Mouse (Mus musculus): ENCODE results near the gene Gm20219. TPM values are rescaled to one million over a fixed set of nuclear protein-coding genes. Genes with fewer than 3 reads are reported as not detected.
"Not testable (repeated sequence)": the region's sequence is repeated elsewhere in the genome, so short reads cannot be mapped to it uniquely, and the experiment has no call there.

Gene Gm20219
- total RNA-seq, 2 experiments from 2014 or later: 1.3 to 3.5 TPM

DNA sequence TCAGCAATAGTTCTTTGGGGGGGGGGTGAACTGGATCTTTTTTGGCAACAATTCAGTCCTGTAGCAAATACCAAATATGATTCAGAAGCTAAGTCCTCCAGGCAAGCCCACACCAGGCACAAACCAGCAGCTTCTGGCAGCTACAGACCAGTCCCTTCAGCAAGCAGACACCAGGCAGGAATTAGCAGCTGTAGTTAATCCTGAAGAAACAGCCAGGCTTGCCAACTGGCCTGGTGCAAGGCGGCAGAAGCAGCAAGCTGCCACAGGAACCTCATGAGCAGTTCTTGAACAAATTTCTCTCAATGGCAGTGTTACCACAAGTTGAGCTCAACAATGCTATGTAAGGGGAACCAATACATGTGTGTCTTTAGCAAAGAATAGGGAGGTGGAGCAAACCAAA is 31.4 kb downstream of the Gm20219 start:
- intact Hi-C loops (cut with DNase I): no loop called here
- no peak for DNase-seq (ENCODE audit: low spot score in 2 of 2)

DNA sequence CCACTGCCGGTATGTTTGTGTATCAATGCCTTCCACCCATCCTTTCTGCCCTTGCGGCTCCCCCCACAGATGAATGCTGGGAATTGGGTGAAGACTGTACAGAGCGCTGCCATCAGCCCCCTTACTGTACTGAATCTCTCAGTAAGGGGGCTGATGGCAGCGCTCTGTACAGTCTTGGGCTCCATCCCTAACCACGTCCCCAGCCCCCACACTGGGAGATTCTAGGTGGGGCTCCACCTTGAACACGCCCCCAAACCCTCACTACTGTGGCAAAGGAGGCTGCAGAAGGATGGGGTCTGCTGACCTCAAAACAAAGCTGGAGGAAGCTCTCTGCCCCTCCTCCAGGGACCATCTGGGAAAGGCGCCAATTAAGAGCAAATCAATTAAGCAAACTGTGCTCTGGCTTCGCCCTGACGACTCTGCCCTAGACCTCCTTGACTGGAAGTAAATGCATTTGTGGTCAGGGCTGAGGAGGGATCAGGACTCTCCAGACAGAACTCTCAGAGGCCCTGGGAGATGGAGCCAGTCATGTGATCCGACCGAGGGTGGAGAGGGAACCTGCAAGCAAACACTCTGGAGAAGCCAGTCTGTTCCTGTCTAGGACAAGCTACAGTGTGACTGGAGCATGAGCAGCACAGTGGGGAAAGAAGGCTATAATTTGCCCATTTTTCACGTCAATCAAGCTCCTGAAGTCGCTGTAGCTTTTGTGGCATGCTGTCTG is 38.3 kb downstream of the Gm20219 start:
- peak in 1 of 2 experiments; percentile 3 for DNase-seq (ENCODE audit: low spot score in 2 of 2)
- intact Hi-C loops (cut with DNase I): loop anchor here (2.0 kb wide), 1 partner anchor 17 kb away; no protein-coding TSS in a partner anchor

DNA sequence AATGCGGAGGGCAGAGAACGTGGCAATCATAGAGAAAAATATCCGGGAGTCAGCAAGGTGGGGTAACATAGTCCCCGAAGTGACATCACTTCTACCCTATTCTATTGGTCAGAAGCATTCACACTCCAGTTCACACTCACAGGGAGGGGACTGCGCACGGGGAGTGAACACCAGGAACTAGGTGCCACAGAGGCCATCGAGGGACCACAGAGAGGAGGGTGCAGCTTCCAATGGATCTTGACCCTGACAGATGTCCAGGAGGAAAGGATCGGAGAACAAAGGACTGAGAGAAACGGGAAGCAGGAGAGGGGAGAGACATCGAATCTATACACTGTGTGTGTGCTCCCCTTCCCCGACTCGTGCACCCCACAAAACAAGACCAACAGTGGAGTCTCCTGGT is 39.3 kb downstream of the Gm20219 start:
- intact Hi-C loops (cut with DNase I): no loop called here
- no peak for DNase-seq (ENCODE audit: low spot score in 2 of 2)

DNA sequence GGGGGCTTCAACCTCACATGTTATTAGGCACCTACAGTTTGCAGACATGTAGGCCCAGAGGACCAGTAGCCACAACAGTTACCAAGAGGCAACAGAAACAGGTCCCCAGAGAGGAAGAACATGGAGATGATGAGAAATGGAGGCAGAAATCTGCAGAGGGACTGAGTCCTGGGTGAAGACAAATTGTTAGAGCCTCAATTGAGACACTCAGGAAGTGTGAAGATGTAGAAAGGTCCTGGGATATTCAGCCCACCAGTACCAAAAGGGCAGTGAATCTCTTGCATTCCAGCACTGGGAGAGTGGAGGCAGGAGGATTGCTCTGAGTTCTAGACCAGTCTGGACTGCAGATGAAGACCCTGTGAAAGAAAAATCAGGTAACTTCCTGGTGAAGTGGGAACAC is 39.9 kb downstream of the Gm20219 start:
- peak in 1 of 2 experiments; percentile 2 for DNase-seq (ENCODE audit: low spot score in 2 of 2)
- intact Hi-C loops (cut with DNase I): no loop called here

DNA sequence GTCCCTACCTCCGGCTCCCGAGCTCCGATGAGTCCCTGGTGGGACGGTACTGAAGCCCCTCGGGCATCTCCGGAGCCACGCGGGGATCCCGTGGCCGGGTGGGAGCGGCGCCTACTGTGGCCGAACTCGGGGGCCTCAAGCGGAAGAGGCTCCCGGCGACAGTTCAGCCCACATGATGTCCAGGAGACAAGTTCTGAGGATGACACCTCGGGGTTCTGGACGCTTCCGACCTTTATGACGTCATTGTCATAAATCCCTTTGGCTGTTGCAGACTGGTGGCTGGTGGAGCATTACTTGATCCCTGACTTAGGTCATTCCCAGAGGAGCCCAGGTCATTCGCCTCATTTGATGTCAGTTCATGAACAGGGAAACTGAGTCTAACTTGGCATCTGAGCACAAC is 41.9 kb downstream of the Gm20219 start, which contains the start of gene Znrf4:
TSS of gene Znrf4 (minus strand) at position 122 of the 400 bp plus-strand sequence.
- peak in 1 of 2 experiments; percentile 3 for DNase-seq (ENCODE audit: low spot score in 2 of 2)
- intact Hi-C loops (cut with DNase I): no loop called here

DNA sequence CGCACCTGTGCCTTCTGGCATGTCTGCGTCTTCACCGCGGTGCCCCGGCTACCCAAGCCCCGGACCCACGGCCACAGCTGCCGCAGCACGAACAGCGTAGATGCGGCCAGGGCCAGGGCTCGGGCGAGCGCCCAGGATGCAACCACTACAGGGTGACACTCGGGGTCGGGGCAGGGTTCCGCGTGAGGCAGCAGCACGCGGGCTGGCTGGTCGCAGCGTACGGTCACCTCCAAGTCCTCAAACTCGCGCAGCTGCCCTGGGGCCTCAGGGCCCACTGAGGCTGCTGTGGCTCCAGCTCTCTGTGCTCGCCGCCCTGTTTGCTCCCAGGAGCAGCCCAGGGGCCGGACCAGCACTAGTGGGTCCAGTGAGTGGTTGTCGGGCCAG is 42.5 kb downstream of the Gm20219 start:
- intact Hi-C loops (cut with DNase I): no loop called here
- DNase-seq (ENCODE audit: low spot score in 2 of 2): peak in 1 of 2 experiments; percentile 4

DNA sequence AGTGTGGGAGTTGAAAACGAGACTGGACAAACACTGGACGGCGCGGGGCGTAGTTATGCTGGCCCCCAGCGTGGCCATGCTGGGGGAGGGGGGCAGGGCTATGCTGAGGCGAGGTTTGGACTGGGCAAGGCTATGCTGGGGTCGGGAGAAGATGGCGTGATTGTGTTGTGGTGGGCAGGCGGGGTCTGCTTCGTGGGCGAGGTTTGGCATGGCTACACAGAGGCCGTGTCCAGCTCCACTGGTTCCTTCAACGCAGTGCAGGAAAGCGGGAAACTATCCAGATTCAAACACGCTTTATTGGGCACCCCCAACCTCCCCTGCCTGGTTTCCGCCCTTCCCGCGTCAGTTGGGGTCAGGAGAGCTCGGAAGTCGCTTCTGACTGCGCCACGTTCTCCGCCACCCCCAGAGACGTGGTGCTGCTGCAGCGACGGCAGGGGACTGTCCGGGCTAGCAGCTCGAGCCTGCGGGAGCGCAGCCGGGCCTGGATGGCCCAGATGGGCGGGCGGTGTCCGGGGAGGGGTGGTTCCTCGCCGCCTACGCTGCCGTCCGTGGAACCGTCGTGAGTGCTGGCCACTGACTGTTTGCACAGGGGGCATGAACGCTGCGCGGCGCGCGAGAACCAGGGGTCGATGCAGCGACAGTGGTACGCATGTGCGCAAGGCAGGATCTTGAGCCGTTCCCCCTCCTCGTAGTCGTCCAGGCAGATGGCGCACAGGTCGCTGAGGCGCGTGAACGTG is 43.0 kb downstream of the Gm20219 start:
- intact Hi-C loops (cut with DNase I): no loop called here
- DNase-seq (ENCODE audit: low spot score in 2 of 2): no peak

DNA sequence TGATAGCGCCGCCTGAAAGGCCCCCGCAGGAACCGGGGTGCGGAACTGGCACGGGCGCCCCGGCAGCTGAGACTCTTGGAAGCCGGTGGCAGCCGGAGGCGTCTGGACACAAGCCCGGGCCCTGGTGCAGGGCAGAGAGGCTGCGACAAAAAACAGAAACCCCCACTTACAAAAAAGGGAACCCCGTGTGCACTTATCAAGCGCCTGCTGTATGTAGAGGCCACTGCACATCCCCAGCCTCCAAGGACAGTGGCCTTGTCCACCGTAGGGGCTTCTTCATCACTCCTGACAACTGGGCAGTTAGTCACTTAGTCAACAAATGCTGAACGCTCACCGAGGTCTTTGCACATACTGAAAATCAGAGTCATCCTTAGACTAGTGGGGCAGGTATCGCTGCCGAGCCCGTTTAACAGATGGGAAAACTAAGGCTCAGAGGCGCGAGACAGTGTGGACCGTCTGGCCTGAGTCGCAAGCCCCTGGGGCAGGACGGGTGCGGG is 43.7 kb downstream of the Gm20219 start:
- peak; percentile 25 to 61 for DNase-seq (ENCODE audit: low spot score in 2 of 2)
- intact Hi-C loops (cut with DNase I): no loop called here

DNA sequence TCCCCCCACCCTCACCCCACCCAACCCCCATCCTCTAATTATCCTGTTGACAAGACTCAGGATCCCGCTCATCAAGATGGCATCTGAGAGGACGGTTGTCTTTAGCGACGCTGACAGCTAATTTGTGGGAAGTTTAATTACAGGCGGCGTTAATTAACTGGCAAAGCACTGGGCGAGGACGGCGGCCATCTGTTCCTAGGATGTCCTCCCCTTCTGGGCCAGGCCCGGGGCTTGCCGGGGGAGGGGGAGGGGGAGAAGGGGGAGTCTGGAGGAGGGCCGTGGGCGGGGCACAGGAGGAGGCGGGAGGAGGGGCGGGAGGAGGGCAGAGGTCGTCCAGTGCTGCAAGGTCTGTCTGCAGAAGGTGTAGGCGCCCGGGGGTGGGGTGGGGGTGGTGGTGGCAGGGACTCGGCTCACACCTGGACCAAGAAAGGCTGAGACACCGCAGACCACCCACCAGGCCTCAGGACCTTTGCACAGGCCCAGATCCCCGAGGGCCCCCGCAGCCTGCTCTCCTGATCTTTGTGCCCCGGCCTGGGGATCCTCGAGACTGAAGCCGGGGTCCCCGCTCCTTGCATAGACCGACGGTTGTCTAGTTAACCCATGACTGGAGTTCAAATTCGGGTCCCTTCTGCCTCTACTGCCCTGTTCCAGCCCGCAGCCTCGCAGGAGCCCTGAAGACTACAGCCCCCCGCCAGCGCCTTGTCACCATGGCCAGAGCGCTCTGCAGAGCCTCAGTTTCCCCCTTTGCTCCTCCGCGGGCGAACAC is 44.3 kb downstream of the Gm20219 start:
- no peak for DNase-seq (ENCODE audit: low spot score in 2 of 2)
- intact Hi-C loops (cut with DNase I): loop anchor here (5.0 kb wide), 1 partner anchor 32 kb away; no protein-coding TSS in a partner anchor

DNA sequence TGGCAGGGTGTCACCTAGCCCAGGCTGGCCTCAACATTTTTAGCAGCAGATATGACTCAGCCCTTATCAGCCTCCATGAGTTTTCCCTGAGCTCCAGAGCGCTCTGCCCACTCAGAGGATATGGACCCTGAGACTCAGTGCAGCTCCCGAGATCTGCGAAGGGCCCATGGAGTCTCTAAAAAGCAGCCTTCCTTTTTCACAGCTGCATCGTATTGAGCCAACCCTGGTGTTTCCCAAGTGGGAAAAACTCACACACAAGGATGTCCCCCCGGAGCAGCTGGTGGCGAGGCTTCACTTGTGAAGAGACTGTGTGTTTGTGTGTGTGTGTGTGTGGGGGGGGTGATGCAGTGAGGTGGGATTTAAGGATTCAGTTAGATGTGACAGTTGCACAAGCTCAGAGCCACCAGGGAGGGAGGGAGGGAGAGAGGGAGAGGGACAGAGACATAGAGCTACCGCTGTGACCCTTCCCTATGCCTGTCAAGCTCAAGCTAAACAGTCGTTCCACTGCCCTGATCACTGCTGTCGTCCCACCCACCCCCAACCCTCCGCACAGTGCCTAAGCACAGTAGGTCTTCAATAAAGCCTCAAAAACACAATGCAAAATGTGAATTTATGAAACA is 45.1 kb downstream of the Gm20219 start:
- intact Hi-C loops (cut with DNase I): loop anchor here (5.0 kb wide), 1 partner anchor 33 kb away; no protein-coding TSS in a partner anchor
- DNase-seq (ENCODE audit: low spot score in 2 of 2): no peak

DNA sequence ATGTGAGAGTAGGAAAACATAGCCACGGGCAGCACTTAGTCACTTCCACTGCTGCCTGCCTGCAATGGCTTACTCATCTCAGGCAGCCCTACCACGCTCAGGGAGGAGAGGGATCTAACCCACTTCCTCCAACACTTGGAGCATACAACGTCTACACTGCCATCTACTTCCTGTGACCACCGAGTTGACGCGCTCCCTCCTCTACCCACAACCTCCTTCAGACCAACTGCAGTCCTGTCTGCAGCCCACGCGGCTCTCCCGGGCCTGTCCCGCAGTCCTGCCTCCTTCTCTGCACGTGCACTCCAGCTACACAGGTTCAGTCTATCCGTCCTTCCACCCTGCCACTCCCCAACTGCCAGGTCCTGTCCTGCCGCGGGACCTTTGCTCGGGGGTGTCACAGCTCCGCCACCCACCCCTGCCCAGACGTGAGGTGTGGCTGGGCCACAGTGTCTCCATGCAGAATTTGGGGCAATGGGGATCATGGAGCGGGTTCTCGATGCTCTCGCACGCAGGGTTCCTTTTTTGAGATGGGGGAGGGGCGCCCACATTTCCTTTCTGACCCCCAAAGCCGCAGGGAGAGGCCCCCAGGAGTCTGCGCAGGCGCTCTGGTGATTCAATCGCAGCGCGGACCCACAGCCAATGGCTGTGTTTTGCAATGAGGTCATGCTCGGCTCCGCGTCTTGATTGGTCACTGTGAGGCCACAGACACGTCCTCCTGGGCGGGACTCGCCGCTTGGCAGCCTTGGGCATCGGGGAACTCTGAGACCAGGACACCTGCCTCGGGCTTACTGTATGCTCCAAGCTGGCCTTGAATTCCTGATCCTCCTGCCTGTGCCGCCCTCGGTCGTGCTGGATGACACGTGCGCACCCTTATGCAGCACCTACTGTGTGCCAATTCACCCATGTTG is 46.8 kb downstream of the Gm20219 start:
- DNase-seq (ENCODE audit: low spot score in 2 of 2): peak; percentile 93 to 96
- intact Hi-C loops (cut with DNase I): loop anchor here (5.0 kb wide), 1 partner anchor 35 kb away; no protein-coding TSS in a partner anchor

DNA sequence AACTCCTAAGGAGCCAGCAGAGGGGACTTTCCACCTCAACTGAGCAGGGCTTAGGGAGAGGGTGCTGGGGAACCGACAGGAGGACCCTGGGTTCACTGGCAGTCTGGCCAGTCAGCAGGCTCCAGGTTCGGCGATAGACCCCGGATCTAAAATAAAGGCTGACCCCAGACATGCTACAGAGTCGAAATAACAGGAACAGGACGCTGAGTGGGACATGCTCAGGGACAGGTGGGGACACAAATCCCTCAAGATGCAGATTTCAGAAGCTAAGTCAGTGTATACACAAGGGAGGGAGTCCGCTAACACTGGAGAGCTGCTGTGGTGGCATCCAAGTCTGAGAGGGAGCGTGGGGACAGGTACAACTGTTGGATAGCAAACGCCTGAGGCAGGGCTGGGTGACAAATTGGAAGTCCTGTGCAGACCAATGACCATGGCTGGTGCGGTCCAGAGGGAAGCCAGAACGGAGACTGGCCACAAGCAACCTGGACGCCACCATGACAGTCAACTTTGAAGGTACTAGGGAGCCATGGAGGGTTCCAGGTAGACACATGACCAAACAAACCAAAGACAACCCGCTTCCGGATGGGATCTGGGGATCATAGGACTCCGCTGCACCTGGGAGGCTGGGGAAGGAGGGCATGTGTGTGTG is 47.6 kb downstream of the Gm20219 start:
- intact Hi-C loops (cut with DNase I): loop anchor here (5.0 kb wide), 1 partner anchor 36 kb away; no protein-coding TSS in a partner anchor
- DNase-seq (ENCODE audit: low spot score in 2 of 2): no peak

DNA sequence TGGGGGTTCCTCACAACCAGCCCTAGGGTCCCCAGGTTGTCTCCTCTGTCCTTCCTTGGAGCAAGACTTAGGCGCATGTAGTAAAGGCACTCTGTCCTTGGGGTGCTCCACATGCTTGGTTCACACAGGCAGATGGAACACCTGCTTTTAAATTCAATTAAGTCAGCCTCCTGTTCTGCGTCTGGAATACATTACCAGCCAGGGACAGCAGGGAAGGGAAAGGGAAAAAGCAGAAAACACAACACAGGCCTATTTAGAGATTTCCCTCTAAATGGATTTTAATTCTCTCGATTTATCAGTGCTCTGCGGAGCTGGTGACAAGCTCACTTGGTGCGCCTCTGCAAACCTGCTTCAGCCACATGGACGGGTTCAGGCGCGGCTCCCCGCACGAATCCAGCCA is 48.8 kb downstream of the Gm20219 start:
- intact Hi-C loops (cut with DNase I): loop anchor here (5.0 kb wide), 1 partner anchor 37 kb away; no protein-coding TSS in a partner anchor
- no peak for DNase-seq (ENCODE audit: low spot score in 2 of 2)

DNA sequence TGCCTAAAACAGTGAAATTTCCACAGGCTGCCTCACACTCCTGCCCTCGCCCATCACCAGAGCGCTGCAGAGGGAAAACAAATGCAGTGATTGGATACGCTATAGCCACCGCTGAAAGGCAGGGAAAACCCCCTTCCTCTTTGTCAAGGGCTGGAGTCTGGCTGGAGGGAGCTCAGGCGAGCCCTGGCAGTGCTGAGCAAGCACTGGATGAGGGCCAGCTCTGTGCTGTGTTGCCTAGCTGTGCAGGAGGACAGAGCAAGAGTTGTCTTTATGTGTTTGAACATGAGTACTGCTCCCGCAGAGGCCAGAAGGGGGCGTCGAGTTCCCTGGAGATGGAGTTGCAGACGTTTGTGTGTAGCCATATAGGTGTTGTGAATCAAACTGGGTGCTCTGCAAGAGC is 51.7 kb downstream of the Gm20219 start:
- intact Hi-C loops (cut with DNase I): no loop called here
- DNase-seq (ENCODE audit: low spot score in 2 of 2): peak; percentile 65 to 66

DNA sequence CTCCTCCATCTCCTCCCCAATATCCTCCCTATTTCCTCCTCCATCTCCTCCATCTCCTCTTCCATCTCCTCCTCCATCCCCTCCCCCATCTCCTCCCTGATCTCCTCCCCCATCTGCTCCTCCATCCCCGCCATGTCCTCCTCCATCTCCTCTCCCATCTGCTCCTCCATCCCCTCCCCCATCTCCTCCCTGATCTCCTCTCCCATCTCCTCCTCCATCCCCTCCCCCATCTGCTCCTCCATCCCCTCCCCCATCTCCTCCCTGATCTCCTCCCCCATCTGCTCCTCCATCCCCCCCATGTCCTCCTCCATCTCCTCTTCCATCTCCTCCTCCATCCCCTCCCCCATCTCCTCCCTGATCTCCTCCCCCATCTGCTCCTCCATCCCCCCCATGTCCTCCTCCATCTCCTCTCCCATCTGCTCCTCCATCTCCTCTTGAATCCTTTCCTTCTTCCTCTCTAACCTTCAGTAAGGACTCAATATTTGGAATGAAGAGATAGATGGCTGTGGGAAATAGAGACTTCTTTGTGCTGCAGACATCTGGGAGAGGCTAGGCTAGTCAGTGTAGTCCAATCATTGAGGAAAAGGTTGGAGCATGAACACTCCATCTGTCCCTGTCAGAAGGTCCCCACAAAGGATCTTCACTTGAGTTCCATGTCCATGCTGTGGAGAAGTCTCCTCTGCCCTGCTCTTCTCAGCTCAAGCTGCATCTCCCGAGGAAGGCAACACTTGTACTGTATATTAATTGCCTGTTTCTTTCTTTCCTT is 52.4 kb downstream of the Gm20219 start:
- DNase-seq (ENCODE audit: low spot score in 2 of 2); intact Hi-C loops (cut with DNase I): not testable (repeated sequence)
